Mouse (Mus musculus) monocyte, adult 2 months (primary cell): ENCODE data around the gene Ocrl.

Experiments used
- DNase-seq, 2 experiments: peaks; one replicate each; pipeline ENCODE4 v3.0.0; 2022; ENCODE audit warnings: low spot score in 2 of 2, low read depth in 1 of 2

Ocrl gene

DNA sequence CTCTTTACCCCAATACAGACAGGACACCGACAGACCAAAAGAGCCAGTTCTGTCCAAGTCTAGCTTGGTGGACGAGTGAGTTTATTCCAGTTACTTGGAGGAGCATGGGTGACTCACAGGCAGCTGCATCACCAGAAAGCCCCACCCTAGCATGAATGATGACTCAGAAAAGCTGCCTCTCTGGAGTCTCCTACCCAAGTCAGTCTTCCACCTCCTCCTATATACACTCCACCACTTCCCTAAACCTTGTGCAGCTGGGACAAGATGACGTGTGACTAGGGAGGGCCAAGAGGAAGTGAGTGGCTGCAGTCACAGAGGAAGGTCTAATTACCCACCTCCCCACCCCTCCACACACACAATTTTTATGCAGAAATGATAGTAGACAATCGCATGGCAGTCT is 64.4 kb downstream of the Ocrl start:
- peak; percentile 47 to 52 for DNase-seq

DNA sequence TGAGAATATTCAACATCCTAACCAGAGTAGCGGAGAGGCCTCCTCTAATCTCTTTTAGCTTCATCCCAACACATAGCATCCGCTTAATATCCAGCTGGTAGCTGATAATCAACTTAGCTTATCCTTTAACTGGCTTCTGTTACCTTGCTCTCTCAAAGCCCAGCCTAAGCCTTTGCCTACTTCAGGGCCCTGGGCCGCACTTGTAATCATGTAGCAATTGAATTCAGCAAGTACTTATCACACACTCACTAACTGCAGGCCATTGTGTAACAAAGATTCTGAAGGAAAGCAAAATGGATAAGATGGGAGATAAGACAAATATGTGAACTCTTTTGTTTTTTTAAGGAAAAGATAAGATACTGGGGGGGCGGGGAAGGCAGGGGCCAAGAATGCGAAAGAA is 64.9 kb downstream of the Ocrl start:
- no peak for DNase-seq

DNA sequence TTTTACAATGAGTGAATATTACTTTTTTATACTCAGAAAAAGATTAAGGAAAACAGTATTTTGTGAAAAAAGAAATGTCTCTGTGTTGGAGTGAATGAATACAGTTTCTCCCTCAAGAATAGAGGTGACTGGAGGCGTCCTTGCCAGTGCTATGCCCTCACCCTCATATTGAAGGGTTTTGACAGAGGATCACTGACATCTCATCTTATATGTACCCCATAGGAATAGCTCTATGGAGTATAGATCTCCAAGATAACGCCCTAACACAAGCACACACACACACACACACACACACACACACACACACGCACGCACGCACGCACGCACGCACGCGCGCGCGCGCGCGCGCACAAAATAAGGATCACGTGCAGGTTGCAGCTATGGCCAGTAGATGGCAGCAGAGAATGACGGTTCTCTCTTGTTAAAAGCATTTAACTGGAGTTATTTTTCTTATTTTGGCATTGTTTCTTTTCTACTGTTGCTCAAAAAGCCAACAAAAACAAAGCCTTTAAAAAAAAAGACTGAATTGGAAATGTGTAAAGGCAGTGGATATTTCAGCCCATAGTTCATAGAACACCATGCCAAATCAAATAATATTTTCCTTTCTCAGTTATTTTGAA is 72.9 kb downstream of the Ocrl start:
- no peak for DNase-seq

DNA sequence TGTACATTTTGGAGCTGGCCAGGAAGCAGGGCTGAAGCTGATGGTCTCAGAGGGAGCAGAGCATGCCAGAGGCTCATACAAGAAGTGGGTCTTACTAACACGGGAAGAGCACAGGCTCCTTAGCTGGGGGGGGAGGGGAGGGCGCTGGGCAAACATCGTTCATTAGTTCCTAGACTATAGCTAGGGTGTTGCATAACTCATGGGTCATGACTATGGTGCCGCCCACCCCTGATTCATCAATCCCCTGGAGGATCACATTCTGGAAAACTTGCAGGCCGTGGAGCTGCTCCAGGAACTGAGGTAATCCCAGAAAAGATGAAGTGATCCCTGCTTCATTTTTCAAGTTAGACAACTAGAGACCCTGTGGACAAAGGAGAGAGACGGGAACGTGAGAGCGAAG is 75.8 kb downstream of the Ocrl start:
- no peak for DNase-seq

DNA sequence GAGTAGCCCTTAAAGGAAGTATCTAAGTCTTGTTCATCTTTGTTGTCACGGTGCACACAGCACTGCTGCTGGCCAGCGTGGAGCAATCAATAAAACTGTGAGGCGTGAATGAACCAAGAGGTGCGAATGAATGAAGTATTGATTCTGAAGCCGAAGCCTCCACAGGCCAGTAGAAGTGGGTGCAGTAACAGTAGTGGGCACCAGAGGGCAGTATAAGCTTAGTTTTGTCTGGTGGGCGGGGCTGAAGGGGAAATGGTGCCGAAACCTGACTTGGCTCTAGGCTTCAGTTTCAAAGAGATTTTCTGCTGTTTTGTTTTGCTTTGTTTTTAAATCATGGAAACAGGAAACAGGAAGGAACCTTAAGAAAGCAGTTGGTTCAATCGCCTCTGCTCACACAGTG is 80.4 kb downstream of the Ocrl start:
- peak in 1 of 2 experiments; percentile 62 for DNase-seq

DNA sequence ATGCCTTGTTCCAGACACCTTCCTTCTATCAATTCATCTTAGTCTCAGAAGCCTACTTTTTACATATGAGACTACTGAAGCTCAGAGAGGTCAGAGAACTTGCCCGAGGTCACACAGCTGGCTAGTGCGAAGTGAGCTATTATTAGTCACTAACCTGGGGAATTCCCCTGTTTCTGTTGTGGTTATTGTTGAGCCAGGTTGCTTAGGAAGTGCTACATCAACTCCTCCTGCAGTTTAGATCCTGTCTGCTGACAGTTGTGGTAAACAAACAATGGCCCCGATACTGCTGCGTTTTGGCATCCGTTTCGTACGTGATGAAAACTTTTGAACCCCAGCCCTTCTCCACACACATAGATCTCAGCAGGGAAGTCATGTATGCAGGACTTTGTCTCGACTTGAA is 86.2 kb downstream of the Ocrl start:
- DNase-seq: no peak

DNA sequence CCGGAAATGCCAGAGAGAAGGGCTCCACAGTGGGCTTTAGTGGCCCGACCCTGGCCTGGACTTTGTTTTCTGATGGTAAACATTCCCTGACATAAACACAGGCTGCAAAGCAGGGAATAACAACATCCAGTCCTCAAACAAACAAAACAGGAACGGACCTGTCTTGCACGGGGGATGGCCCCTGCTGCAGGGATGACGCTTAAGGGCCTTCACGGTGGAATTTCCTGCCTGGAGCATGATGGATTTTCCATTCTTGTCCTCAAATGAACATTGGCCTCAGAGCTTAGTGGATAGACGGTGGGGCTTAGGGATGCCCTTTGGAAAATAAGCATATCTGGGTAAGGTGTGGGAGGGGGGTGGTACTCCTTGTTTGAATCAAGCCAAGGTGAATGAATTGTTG is 89.0 kb downstream of the Ocrl start:
- DNase-seq: no peak

DNA sequence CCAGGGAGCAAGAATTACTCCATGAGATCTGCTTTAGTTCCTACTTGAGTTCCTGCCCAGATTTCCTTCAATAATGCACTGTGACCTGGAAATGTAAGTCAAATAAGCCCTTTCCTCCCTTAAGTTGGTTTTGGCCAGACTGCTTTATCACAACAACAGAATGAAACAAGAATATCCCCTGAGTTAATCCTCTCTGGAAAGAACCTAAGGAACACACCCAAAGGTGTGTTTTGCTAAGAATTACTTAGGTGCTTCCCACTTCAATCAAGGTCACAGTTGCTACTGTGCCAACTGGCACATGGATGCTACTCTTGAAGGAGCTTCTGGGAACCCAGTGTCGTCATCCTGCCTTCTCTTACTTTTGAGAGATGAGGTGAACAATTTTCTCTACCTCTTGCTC is 92.6 kb downstream of the Ocrl start:
- DNase-seq: no peak

DNA sequence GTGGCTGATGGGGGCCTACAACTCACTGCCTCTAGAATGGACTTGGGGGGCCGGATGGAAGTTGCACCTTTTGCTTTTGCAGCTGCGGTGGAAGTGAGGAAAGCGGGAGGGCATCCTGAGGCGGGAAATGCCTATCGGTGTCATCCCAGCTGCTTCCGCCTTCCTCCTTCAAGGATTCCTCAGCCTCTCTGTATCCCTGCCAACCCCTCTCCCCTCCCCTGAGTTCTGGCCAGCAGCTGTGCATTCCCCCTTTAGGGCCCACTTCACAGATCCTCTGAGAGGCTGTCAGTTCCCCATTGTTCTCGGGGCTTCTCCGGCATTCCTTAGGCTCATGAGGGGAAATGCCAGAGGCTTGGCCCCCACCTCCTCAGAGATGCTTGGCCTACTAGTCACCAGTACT is 93.9 kb downstream of the Ocrl start:
- no peak for DNase-seq

DNA sequence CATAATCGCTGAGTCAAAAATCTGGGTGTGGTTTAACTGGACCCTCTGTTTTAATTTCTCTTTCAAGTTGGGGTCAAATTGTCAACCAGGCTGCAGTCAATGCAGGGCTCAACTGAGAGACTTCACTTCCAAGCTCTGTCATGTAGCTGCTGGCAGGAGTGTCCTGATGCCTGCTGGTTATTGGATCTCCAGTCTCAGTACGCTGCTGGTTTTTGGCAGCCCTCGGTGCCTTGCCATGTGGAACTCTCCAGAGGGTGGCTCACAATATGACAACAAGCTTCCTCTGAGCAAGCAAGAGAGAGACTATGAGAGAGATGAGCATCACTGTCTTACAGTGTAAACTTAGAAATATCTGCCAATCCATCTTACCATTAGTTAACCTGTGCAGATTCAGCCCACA is 99.5 kb downstream of the Ocrl start:
- no peak for DNase-seq
